Mouse (Mus musculus) CH12.LX (cell line): ENCODE measurements at regions not wholly inside any gene's neighbourhood (a gene's known extent, or its start where the extent isn't known, plus 50 kb on each side); places are given as distances from the start of the nearest gene placed in this dataset.

Experiments used
- DNase-seq: peaks from one replicate; pipeline ENCODE4 v3.0.0-alpha.2; 2013; ENCODE audit errors: extremely low read depth
- H3K27ac ChIP-seq: 2 replicates; pipeline ENCODE4 v1.5.1; 2012; ENCODE audit warnings: low read depth, mild to moderate bottlenecking, control low read depth, moderate library complexity; ENCODE audit not compliant: insufficient read depth
- H3K27me3 ChIP-seq: replicated peaks from 2 replicates; pipeline ENCODE3; 2012; ENCODE audit warnings: inconsistent platforms
- H3K36me3 ChIP-seq, 2 experiments: replicated peaks in 1 of 2; 2 replicates each; pipeline versions ENCODE3 to v1.6.1; 2012; ENCODE audit warnings: inconsistent platforms in 1 of 2, low read length in 1 of 2, mild to moderate bottlenecking in 1 of 2, mixed read lengths in 1 of 2, moderate library complexity in 1 of 2; ENCODE audit not compliant: control insufficient read depth in 1 of 2, insufficient read depth in 1 of 2
- H3K4me1 ChIP-seq, 2 experiments: 2 replicates each; pipeline ENCODE4 v1.6.1; 2012; ENCODE audit warnings: inconsistent platforms in 1 of 2, moderate library complexity in 1 of 2; ENCODE audit not compliant: insufficient read depth in 2 of 2, control insufficient read depth in 1 of 2
- H3K4me2 ChIP-seq: 2 replicates; pipeline ENCODE4 v1.6.1; 2012; ENCODE audit warnings: low read depth, mild to moderate bottlenecking, control low read depth; ENCODE audit not compliant: poor library complexity, insufficient read depth, severe bottlenecking
- H3K4me3 ChIP-seq, 3 experiments: fragments of 150-350 bp in 1 of 3; sonication (generic) in 1 of 3; replicated peaks in 1 of 3; 2 replicates each; pipeline versions ENCODE3 to v1.5.1; 2011 to 2012; ENCODE audit warnings: low read depth in 2 of 3, low read length in 2 of 3, mild to moderate bottlenecking in 2 of 3, moderate library complexity in 2 of 3, control low read depth in 1 of 3, improper control_type of control experiment in 1 of 3, inconsistent platforms in 1 of 3, mixed read lengths in 1 of 3; ENCODE audit not compliant: poor library complexity in 1 of 3
- H3K79me2 ChIP-seq: replicated peaks from 2 replicates; pipeline ENCODE4 v1.6.1; 2012; ENCODE audit warnings: mild to moderate bottlenecking, moderate library complexity; ENCODE audit not compliant: control insufficient read depth, poor library complexity, insufficient read depth, severe bottlenecking; ENCODE audit errors: extremely low read depth
- H3K9ac ChIP-seq: 2 replicates; pipeline ENCODE4 v1.6.1; 2012; ENCODE audit warnings: low read depth, mild to moderate bottlenecking, control low read depth, moderate library complexity; ENCODE audit not compliant: insufficient read depth
- H3K9me3 ChIP-seq: replicated peaks from 2 replicates; pipeline ENCODE3; 2012; ENCODE audit warnings: low read length, inconsistent platforms, mixed read lengths
- CHD1 ChIP-seq: IDR thresholded peaks from 2 replicates; pipeline ENCODE4 v1.6.1; 2012; ENCODE audit warnings: low read depth, low read length, improper control_type of control experiment, inconsistent platforms
- CHD2 ChIP-seq: IDR thresholded peaks from 2 replicates; pipeline ENCODE4 v1.6.1; 2011; ENCODE audit warnings: low read length, improper control_type of control experiment
- CTCF ChIP-seq, 2 experiments: IDR thresholded peaks in 1 of 2; conservative IDR thresholded peaks in 1 of 2; 2 replicates each; pipeline ENCODE4 v1.5.1; 2011 to 2012; ENCODE audit warnings: low read depth in 2 of 2, low read length in 2 of 2, improper control_type of control experiment in 1 of 2, inconsistent platforms in 1 of 2, mild to moderate bottlenecking in 1 of 2, moderate library complexity in 1 of 2
- E2F4 ChIP-seq: IDR thresholded peaks from 2 replicates; pipeline ENCODE4 v1.6.1; 2011; ENCODE audit warnings: low read depth, low read length, improper control_type of control experiment; ENCODE audit not compliant: insufficient replicate concordance
- ELF1 ChIP-seq: IDR thresholded peaks from 2 replicates; pipeline ENCODE4 v1.6.1; 2014; ENCODE audit warnings: low read depth, mild to moderate bottlenecking, inconsistent platforms, low read length, improper control_type of control experiment
- ETS1 ChIP-seq: conservative IDR thresholded peaks from 2 replicates; pipeline ENCODE4 v1.6.1; 2012; ENCODE audit warnings: low read depth, mild to moderate bottlenecking, inconsistent platforms, low read length, improper control_type of control experiment, moderate library complexity
- HCFC1 ChIP-seq: IDR thresholded peaks from 2 replicates; pipeline ENCODE4 v1.6.1; 2012; ENCODE audit warnings: low read depth, mild to moderate bottlenecking, inconsistent platforms, low read length, improper control_type of control experiment
- IRF4 ChIP-seq: IDR thresholded peaks from 2 replicates; pipeline ENCODE4 v1.6.1; 2014; ENCODE audit warnings: low read depth, mild to moderate bottlenecking, inconsistent platforms, low read length, improper control_type of control experiment
- KAT2A ChIP-seq: IDR thresholded peaks from 2 replicates; pipeline ENCODE4 v1.6.1; 2012; ENCODE audit warnings: low read length, improper control_type of control experiment, inconsistent platforms; ENCODE audit not compliant: insufficient replicate concordance
- MAFK ChIP-seq: IDR thresholded peaks from 2 replicates; pipeline ENCODE4 v1.6.1; 2011; ENCODE audit warnings: low read length, improper control_type of control experiment; ENCODE audit not compliant: insufficient replicate concordance
- MXI1 ChIP-seq: IDR thresholded peaks from 2 replicates; pipeline ENCODE4 v1.6.1; 2011; ENCODE audit warnings: mild to moderate bottlenecking, low read depth, low read length, improper control_type of control experiment
- MYC ChIP-seq: IDR thresholded peaks from 2 replicates; pipeline ENCODE4 v1.6.1; 2011; ENCODE audit warnings: low read depth, mild to moderate bottlenecking, improper control_type of control experiment, low read length
- NELFE ChIP-seq: IDR thresholded peaks from 2 replicates; pipeline ENCODE4 v1.6.1; 2011; ENCODE audit warnings: low read depth, low read length, improper control_type of control experiment
- NRF1 ChIP-seq: IDR thresholded peaks from 2 replicates; pipeline ENCODE4 v1.6.1; 2014; ENCODE audit warnings: low read depth, mild to moderate bottlenecking, inconsistent platforms, low read length, improper control_type of control experiment, moderate library complexity
- PAX5 ChIP-seq: IDR thresholded peaks from 2 replicates; pipeline ENCODE4 v1.6.1; 2012; ENCODE audit warnings: low read length, inconsistent platforms, mixed read lengths
- POLR2A ChIP-seq: IDR thresholded peaks from 2 replicates; pipeline ENCODE4 v1.6.1; 2011; ENCODE audit warnings: low read depth, mild to moderate bottlenecking, improper control_type of control experiment, low read length
- POLR2AphosphoS2 ChIP-seq: IDR thresholded peaks from 2 replicates; pipeline ENCODE4 v1.6.1; 2011; ENCODE audit warnings: low read depth, low read length, improper control_type of control experiment
- RCOR1 ChIP-seq: conservative IDR thresholded peaks from 2 replicates; pipeline ENCODE4 v1.6.1; 2012; ENCODE audit warnings: low read depth, mild to moderate bottlenecking, inconsistent platforms, low read length, improper control_type of control experiment
- SMC3 ChIP-seq: IDR thresholded peaks from 2 replicates; pipeline ENCODE4 v1.6.1; 2011; ENCODE audit warnings: low read depth, low read length, improper control_type of control experiment
- TBP ChIP-seq: conservative IDR thresholded peaks from 2 replicates; pipeline ENCODE4 v1.6.1; 2011; ENCODE audit warnings: low read depth, low read length, improper control_type of control experiment
- TCF12 ChIP-seq: IDR thresholded peaks from 2 replicates; pipeline ENCODE4 v1.6.1; 2014; ENCODE audit warnings: low read depth, mild to moderate bottlenecking, inconsistent platforms, low read length, improper control_type of control experiment
- UBTF ChIP-seq: IDR thresholded peaks from 2 replicates; pipeline ENCODE4 v1.6.1; 2012; ENCODE audit warnings: low read depth, mild to moderate bottlenecking, inconsistent platforms, low read length, improper control_type of control experiment, moderate library complexity
- ZC3H11A ChIP-seq: IDR thresholded peaks from 2 replicates; pipeline ENCODE4 v1.6.1; 2012; ENCODE audit warnings: low read depth, mild to moderate bottlenecking, inconsistent platforms, low read length, improper control_type of control experiment
- ZKSCAN1 ChIP-seq: IDR thresholded peaks from 2 replicates; pipeline ENCODE4 v1.6.1; 2012; ENCODE audit warnings: low read depth, inconsistent platforms, low read length, improper control_type of control experiment, borderline replicate concordance
- ZMIZ1 ChIP-seq: IDR thresholded peaks from 2 replicates; pipeline ENCODE4 v1.6.1; 2012; ENCODE audit warnings: low read depth, mild to moderate bottlenecking, inconsistent platforms, low read length, improper control_type of control experiment
- dilution Hi-C: fragments of 300-500 bp; cut with MboI; formaldehyde crosslinking; loops from 2 replicates; pipeline ENCODE4 v1.14.3; 2020; ENCODE audit warnings: low sequenced_read_pairs; ENCODE audit not compliant: extremely low pct_unique_long_range_greater_than_20kb, extremely low pct_ligation_motif_present
- in situ Hi-C: fragments of 300-500 bp; cut with MboI; formaldehyde crosslinking; loops from 3 replicates; pipeline ENCODE4 v1.14.3; 2019; ENCODE audit warnings: low sequenced_read_pairs, low pct_ligation_motif_present, low pct_unique_long_range_greater_than_20kb, mixed read lengths

DNA sequence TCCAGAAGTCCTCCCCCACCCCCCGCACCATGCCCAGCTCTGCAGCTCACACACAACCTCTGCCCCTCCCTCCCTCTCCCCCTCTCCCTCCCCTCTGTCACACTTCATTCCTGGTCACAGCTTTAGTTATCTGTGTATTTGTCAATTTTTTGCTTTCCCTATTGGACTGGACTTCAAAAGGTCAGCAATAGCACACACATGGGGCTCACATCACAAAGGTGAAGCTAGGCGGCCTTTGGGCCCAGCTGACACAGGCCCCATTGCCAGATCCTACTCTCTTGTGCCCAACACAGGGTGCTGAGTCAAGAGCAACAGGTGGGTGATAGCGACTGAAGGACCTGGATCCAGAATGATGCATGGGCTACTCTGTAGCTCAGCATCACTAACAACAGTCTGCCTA is 149.0 kb upstream of the Nectin1 start:
- peaks cover 2% of the 10 kb centered on the region for H3K9me3 ChIP-seq
- H3K27ac ChIP-seq: no peak overlapping the region
- peaks cover 92% of the 10 kb centered on the region for H3K27me3 ChIP-seq
- no peak overlapping the region for H3K4me2 ChIP-seq
- no peaks in the 10 kb centered on the region for H3K79me2 ChIP-seq
- no peak overlapping the region for H3K4me3 ChIP-seq
- in situ Hi-C loops: no loop called here
- no peak for DNase-seq
- no peaks in the 10 kb centered on the region for H3K36me3 ChIP-seq
- dilution Hi-C loops: no loop called here
- TF ChIP-seq ZMIZ1 (no peak), CTCF (conservative IDR thresholded peaks at IDR 0.05 in 1 of 2, IDR thresholded peaks at IDR 0.05 in 1 of 2; ENCODE audit: low read depth in 2 of 2, low read length in 2 of 2) (no peak), POLR2A (no peak), KAT2A (no peak), SMC3 (no peak), ELF1 (no peak), MXI1 (no peak), E2F4 (no peak), NRF1 (no peak), ETS1 (no peak)
- H3K9ac ChIP-seq: no peak overlapping the region
- H3K4me1 ChIP-seq: no peaks in the 10 kb centered on the region

- dilution Hi-C loops (no loop called here), in situ Hi-C loops (no loop called here)
- no peaks in the 10 kb centered on the region for H3K36me3 ChIP-seq
- H3K4me1 ChIP-seq: no peaks in the 10 kb centered on the region
- H3K4me3 ChIP-seq: no peak overlapping the region
- no peaks in the 10 kb centered on the region for H3K79me2 ChIP-seq
- TF ChIP-seq UBTF: no peak
- TF ChIP-seq CTCF (conservative IDR thresholded peaks at IDR 0.05 in 1 of 2, IDR thresholded peaks at IDR 0.05 in 1 of 2; ENCODE audit: low read depth in 2 of 2, low read length in 2 of 2): no peak
- TF ChIP-seq NRF1: no peak
- TF ChIP-seq PAX5: no peak
- no peak for TF ChIP-seq CHD2
- TF ChIP-seq POLR2AphosphoS2: no peak
- no peak for TF ChIP-seq ETS1
- TF ChIP-seq IRF4: no peak
- no peak for DNase-seq
- no peak overlapping the region for H3K27ac ChIP-seq
- peaks cover 2% of the 10 kb centered on the region for H3K9me3 ChIP-seq
- no peak overlapping the region for H3K4me2 ChIP-seq
- H3K9ac ChIP-seq: no peak overlapping the region
- peaks cover 92% of the 10 kb centered on the region for H3K27me3 ChIP-seq
Observed at GRCm38 (mm10) chr9:43595461-43595860, 148.3 kb upstream of the Nectin1 start.

DNA sequence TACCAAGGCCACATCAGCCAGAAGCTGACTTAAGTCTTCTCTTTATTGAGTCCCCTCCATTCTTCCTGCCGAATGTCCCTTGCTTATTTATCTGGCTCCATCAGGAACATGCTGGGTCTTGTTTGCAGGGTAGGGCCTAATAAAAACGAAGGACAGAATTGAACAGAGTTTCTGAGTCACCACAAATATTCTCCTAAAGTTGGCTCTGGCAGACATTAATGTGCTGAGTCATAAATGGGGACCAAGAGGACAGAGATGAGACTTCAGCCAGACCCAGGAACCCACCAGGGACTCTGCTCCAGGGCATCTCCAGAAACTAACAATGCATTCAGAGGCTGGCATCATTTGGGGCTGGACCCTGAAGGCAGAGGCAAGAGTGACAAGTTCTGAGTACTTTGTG is 143.4 kb upstream of the Nectin1 start:
- Histone ChIP-seq H3K9me3 (no peaks in the 10 kb centered on the region), H3K27ac (no peak overlapping the region), H3K27me3 (peaks cover 92% of the 10 kb centered on the region), H3K79me2 (no peaks in the 10 kb centered on the region), H3K36me3 (no peaks in the 10 kb centered on the region), H3K4me3 (no peak overlapping the region), H3K4me2 (no peak overlapping the region), H3K9ac (no peak overlapping the region), H3K4me1 (no peaks in the 10 kb centered on the region)
- no peak for TF ChIP-seq TBP
- TF ChIP-seq POLR2A: no peak
- no peak for TF ChIP-seq SMC3
- no peak for TF ChIP-seq KAT2A
- no peak for TF ChIP-seq MYC
- TF ChIP-seq POLR2AphosphoS2: no peak
- TF ChIP-seq HCFC1: no peak
- no peak for TF ChIP-seq RCOR1
- TF ChIP-seq MXI1: no peak
- TF ChIP-seq ZC3H11A: no peak
- no peak for TF ChIP-seq MAFK
- no peak for TF ChIP-seq UBTF
- TF ChIP-seq CHD1: no peak
- TF ChIP-seq E2F4: no peak
- no peak for TF ChIP-seq ZKSCAN1
- TF ChIP-seq NELFE: no peak
- no peak for TF ChIP-seq ELF1
- TF ChIP-seq TCF12: no peak
- no peak for TF ChIP-seq CTCF (conservative IDR thresholded peaks at IDR 0.05 in 1 of 2, IDR thresholded peaks at IDR 0.05 in 1 of 2; ENCODE audit: low read depth in 2 of 2, low read length in 2 of 2)
- no peak for TF ChIP-seq ETS1
- in situ Hi-C loops (no loop called here), dilution Hi-C loops (no loop called here)
- DNase-seq: no peak
